Mouse (Mus musculus) heart, embryonic 15.5 days (tissue): ENCODE measurements around the gene Vmn1r19. TPM values are rescaled to one million over a fixed set of nuclear protein-coding genes. Genes with fewer than 3 reads are reported as not detected.
"Not testable (repeated sequence)": the region's sequence is repeated elsewhere in the genome, so short reads cannot be mapped to it uniquely, and the experiment has no call there.

Source experiments
- ATAC-seq: fragments of 200-750 bp; cut with Nextera tagmentation; replicated peaks from 2 replicates; pipeline ENCODE4 v1.8.0; 2017; ENCODE audit warnings: low read depth, moderate TSS enrichment; ENCODE audit not compliant: insufficient number of reproducible peaks, insufficient read depth, low FRiP score
- H3K27ac ChIP-seq: fragments of 300-500 bp; sonication (generic); 2 replicates; pipeline ENCODE4 v1.5.1; 2015; ENCODE audit warnings: mild to moderate bottlenecking, inconsistent platforms
- H3K27me3 ChIP-seq: fragments of 300-500 bp; sonication (generic); 2 replicates; pipeline ENCODE4 v1.6.1; 2015; ENCODE audit warnings: inconsistent platforms
- H3K36me3 ChIP-seq: fragments of 300-500 bp; sonication (generic); 2 replicates; pipeline ENCODE4 v1.6.1; 2015; ENCODE audit warnings: mild to moderate bottlenecking, inconsistent platforms
- H3K4me1 ChIP-seq: fragments of 300-500 bp; sonication (generic); replicated peaks from 2 replicates; pipeline ENCODE4 v1.6.1; 2015; ENCODE audit warnings: inconsistent platforms
- H3K4me2 ChIP-seq: fragments of 300-500 bp; sonication (generic); 2 replicates; pipeline ENCODE4 v1.6.1; 2015; ENCODE audit warnings: inconsistent platforms, mild to moderate bottlenecking, moderate library complexity
- H3K4me3 ChIP-seq: fragments of 300-500 bp; sonication (generic); 2 replicates; pipeline ENCODE4 v1.5.1; 2015; ENCODE audit warnings: mild to moderate bottlenecking, inconsistent platforms
- H3K9ac ChIP-seq: fragments of 300-500 bp; sonication (generic); 2 replicates; pipeline ENCODE4 v1.6.1; 2015; ENCODE audit warnings: mild to moderate bottlenecking, inconsistent platforms
- H3K9me3 ChIP-seq: fragments of 300-500 bp; sonication (generic); replicated peaks from 2 replicates; pipeline ENCODE4 v1.6.1; 2016; ENCODE audit warnings: inconsistent platforms
- WGBS: fragments of 180-500 bp; shearing (Covaris S2); methylation state at CpG from one replicate; pipeline ENCODE4 v1.1.7; 2015; ENCODE audit warnings: mixed read lengths; 5-methylcytosine and 5-hydroxymethylcytosine counted together
- polyA plus RNA-seq: library from polyadenylated mRNA; unstranded; fragments of >200 nt; fragmentation: Nextera tagmentation; extraction: Ambion mirVana; gene quantifications from 2 replicates; pipeline ENCODE4 v1.2.1, GENCODE M21; 2015

Gene Vmn1r19
- polyA plus RNA-seq: not detected in 2 replicates

DNA sequence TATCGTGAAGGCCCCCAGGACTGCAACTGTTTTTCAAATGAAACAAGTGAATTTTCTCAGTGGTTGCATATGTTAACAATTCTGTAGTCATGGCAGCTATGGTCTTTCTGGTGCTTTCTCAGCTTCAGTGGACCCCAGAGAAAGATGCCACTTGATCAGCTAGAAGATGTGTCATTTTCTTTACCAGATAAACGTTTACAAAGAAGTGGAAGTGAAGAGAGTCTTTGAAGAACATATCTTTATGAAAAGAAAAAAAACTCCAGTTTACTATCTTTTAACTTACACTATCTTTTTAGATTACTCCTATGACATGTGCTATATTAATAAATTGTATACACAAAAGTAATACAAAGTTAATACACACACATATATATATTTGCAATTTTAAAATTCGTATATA lies at the start of gene Vmn1r19:
Vmn1r19 (plus strand) TSS at position 301 of the 400 bp plus-strand sequence.
- not testable (repeated sequence) for H3K36me3 ChIP-seq, H3K27ac ChIP-seq, H3K4me2 ChIP-seq, ATAC-seq, H3K4me3 ChIP-seq, H3K4me1 ChIP-seq, H3K9ac ChIP-seq, H3K9me3 ChIP-seq, H3K27me3 ChIP-seq
- 58% methylated on average over 3 of the region's 3 CpGs for WGBS

DNA sequence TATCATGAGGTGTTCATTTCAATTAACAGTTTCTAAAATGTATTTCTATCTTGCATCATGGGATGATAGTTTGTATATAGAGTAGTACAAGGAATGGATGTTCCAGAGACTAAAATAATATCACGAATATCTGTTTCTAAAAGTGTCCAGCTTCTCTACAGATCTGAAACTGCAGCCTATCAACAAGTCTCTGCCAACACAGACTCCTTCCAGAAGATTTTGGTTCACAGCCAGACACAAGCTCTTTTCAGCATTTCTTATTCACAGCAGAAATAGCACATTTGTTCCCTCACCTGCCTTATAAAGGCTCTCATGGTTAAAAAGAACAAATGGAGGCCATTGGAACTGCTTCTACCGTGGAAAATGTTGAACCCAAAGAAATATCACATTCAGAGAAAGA lies 46.7 kb upstream of the Vmn1r19 start:
- Histone ChIP-seq H3K4me1 (no peaks in the 10 kb centered on the region), H3K27ac (no peak overlapping the region), H3K36me3 (no peaks in the 10 kb centered on the region), H3K9ac (no peak overlapping the region), H3K4me3 (no peak overlapping the region), H3K4me2 (no peak overlapping the region), H3K9me3 (no peaks in the 10 kb centered on the region), H3K27me3 (no peaks in the 10 kb centered on the region)
- 68% methylated on average over 2 of the region's 2 CpGs for WGBS
- no peak for ATAC-seq

DNA sequence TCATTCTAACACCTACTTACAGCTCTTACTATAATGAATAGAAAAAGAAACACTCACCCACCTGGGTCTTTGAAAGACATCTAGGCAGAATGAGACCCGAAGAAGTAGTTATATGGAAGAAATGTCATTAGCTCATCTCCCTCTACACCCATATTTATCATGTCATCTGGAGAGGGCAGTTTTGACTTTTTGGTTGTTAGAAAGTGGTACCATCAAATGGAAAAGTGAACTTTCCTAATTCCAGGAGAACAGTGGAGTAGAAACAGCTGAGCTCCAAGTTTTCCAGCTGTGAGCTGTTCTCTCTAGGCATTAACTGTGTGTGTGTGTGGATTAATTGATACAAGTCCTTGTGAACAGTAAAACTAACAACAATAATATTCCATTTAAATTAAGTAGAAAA lies 40.0 kb upstream of the Vmn1r19 start, which contains the start of gene Vmn1r17:
Vmn1r17 (minus strand) TSS at position 101 of the 400 bp plus-strand sequence.
- no peaks in the 10 kb centered on the region for H3K4me1 ChIP-seq
- no peak within 1 kb of the TSS for H3K4me2 ChIP-seq
- H3K4me3 ChIP-seq: no peak within 1 kb of the TSS
- H3K27ac ChIP-seq: no peak within 1 kb of the TSS
- 74% methylated on average over 1 of the region's 1 CpGs for WGBS
- no peaks in the 10 kb centered on the region for H3K36me3 ChIP-seq
- ATAC-seq: no peak
- no peak within 1 kb of the TSS for H3K9ac ChIP-seq
- H3K9me3 ChIP-seq: no peaks in the 10 kb centered on the region
- no peaks in the 10 kb centered on the region for H3K27me3 ChIP-seq

GRCm38 (mm10) chr6:57365866-57366265 lies 37.7 kb upstream of the Vmn1r19 start:
- not testable (repeated sequence) for H3K9me3 ChIP-seq, H3K4me3 ChIP-seq, H3K27ac ChIP-seq, H3K4me1 ChIP-seq, ATAC-seq, H3K36me3 ChIP-seq, H3K27me3 ChIP-seq, H3K4me2 ChIP-seq, H3K9ac ChIP-seq
- WGBS: 70% methylated on average over 1 of the region's 1 CpGs

GRCm38 (mm10) chr6:57367496-57367895 lies 36.1 kb upstream of the Vmn1r19 start:
- Histone ChIP-seq H3K27me3 (no peaks in the 10 kb centered on the region), H3K9ac (no peak overlapping the region), H3K4me1 (no peaks in the 10 kb centered on the region), H3K27ac (no peak overlapping the region), H3K9me3 (no peaks in the 10 kb centered on the region), H3K36me3 (no peaks in the 10 kb centered on the region), H3K4me2 (no peak overlapping the region), H3K4me3 (no peak overlapping the region)
- WGBS: 79% methylated on average over 1 of the region's 1 CpGs
- no peak for ATAC-seq

- Histone ChIP-seq H3K27me3 (no peaks in the 10 kb centered on the region), H3K9ac (no peak within 1 kb of the TSS), H3K9me3 (no peaks in the 10 kb centered on the region), H3K27ac (no peak within 1 kb of the TSS), H3K4me2 (no peak within 1 kb of the TSS), H3K4me1 (no peaks in the 10 kb centered on the region), H3K36me3 (no peaks in the 10 kb centered on the region), H3K4me3 (no peak within 1 kb of the TSS)
- no peak for ATAC-seq
Measured at GRCm38 (mm10) chr6:57395683-57396082, 7.9 kb upstream of the Vmn1r19 start, which contains the start of gene Vmn1r18. Vmn1r18 (minus strand) TSS chr6:57395783.

GRCm38 (mm10) chr6:57428630-57429029 lies 25.1 kb downstream of the Vmn1r19 start, which contains the start of gene Vmn1r20:
Vmn1r20 (plus strand) TSS chr6:57428930.
- ATAC-seq: no peak

DNA sequence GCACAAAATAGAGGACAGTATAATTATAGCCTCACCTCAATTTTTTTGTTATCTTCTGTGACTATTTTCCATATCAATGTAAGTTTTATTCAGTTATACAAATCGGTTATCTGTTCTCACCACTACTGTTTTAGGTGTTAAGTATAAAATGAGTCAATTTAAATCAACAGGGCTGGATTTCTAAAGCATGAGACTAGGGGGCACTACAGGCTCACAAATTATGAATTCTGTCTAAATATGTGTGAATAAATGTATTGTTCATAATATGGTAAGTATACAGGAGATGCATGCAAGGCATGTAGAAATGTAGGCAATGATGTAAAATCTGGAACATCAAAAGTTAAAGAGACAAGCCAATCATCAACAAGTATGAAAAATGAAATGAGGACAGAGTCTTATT lies 27.6 kb downstream of the Vmn1r19 start:
- no peaks in the 10 kb centered on the region for H3K36me3 ChIP-seq
- H3K4me1 ChIP-seq: no peaks in the 10 kb centered on the region
- 62% methylated on average over 1 of the region's 1 CpGs for WGBS
- H3K9ac ChIP-seq: no peak overlapping the region
- H3K9me3 ChIP-seq: no peaks in the 10 kb centered on the region
- H3K4me3 ChIP-seq: no peak overlapping the region
- no peak overlapping the region for H3K4me2 ChIP-seq
- H3K27me3 ChIP-seq: no peaks in the 10 kb centered on the region
- H3K27ac ChIP-seq: no peak overlapping the region
- ATAC-seq: no peak

More at GRCm38 (mm10) chr6:57428630-57429029, 25.1 kb downstream of the Vmn1r19 start, which contains the start of gene Vmn1r20:
- Histone ChIP-seq H3K4me2 (no peak within 1 kb of the TSS), H3K9ac (no peak within 1 kb of the TSS), H3K27ac (no peak within 1 kb of the TSS), H3K9me3 (no peaks in the 10 kb centered on the region), H3K27me3 (no peaks in the 10 kb centered on the region), H3K4me3 (no peak within 1 kb of the TSS), H3K4me1 (no peaks in the 10 kb centered on the region), H3K36me3 (no peaks in the 10 kb centered on the region)
- WGBS: 27% methylated on average over 1 of the region's 1 CpGs

Other genes with a start within 250 kb of the Vmn1r19 start
- not detected in 2 replicates for gene Vmn1r12, start 246.9 kb upstream of the Vmn1r19 start, polyA plus RNA-seq
- gene Vmn1r13, start 200.5 kb upstream of the Vmn1r19 start, polyA plus RNA-seq: not detected in 2 replicates
- not detected in 2 replicates for gene Vmn1r14, start 172.1 kb upstream of the Vmn1r19 start, polyA plus RNA-seq
- gene Vmn1r15, start 145.8 kb upstream of the Vmn1r19 start, polyA plus RNA-seq: not detected in 2 replicates
- not detected in 2 replicates for gene Vmn1r16, start 74.3 kb upstream of the Vmn1r19 start, polyA plus RNA-seq
- not detected in 2 replicates for gene Vmn1r17, start 40.1 kb upstream of the Vmn1r19 start, polyA plus RNA-seq
- not detected in 2 replicates for gene Vmn1r18, start 8.0 kb upstream of the Vmn1r19 start, polyA plus RNA-seq
- 0.04 TPM in 1 of 2 replicates, not detected in the other for gene Vmn1r20, start 25.1 kb downstream of the Vmn1r19 start, polyA plus RNA-seq
- 10.7 and 12.9 TPM in 2 replicates for gene Ppm1k, start 131.7 kb downstream of the Vmn1r19 start, polyA plus RNA-seq
- gene Herc6, start 177.2 kb downstream of the Vmn1r19 start, polyA plus RNA-seq: 4.4 and 5.5 TPM in 2 replicates